Comparison of ENCODE assay signal across 13 mouse cellular contexts in the genomic region with DNA sequence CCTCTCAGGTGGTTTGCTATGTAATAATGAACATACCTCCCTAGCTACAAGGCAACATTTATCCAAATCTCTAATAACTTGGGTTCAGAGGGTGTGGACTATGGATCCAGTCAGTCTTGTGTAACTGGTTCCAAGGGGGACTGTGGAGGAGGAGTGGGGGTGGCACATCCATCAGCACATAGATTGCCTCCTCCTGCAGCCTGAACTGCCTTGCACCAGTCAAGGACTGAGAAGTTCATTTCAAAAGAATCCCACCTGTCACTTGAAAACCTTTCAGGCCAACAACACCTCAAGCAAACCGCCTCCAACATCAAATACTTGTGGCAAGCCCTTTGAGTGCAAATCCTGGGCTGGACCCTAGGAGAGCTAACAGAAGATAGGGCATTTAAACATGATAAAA.
"Had no signal": no experiment of that assay in that cellular context is flagged by ENCODE, and none has a peak within 500 bp of the region (broad histone marks: within the 10 kb centered on the region; RNA-seq: fewer than 3 reads in every experiment).

No protein-coding gene starts in this region.

- ATAC-seq: liver, embryonic 12.5 days had no signal

- H3K4me1 ChIP-seq: liver, embryonic 12.5 days; neural tube, embryonic 15.5 days had no signal

- H3K9me3 ChIP-seq: limb, embryonic 13.5 days; liver, embryonic 12.5 days; neural tube, embryonic 15.5 days had no signal

- DNase-seq: kidney, adult 18-20 months; kidney, postnatal 10 days; kidney, postnatal 4 days; left cerebral cortex, postnatal 4 days; lung, postnatal 10 days; midbrain, embryonic 14.5 days; right cerebral cortex, adult 18-20 months; right cerebral cortex, postnatal 25 days; thymus, postnatal 36 days had no signal

- H3K9ac ChIP-seq: limb, embryonic 13.5 days; liver, embryonic 12.5 days; neural tube, embryonic 15.5 days had no signal

- H3K27me3 ChIP-seq: limb, embryonic 13.5 days; liver, embryonic 12.5 days; neural tube, embryonic 15.5 days had no signal

- H3K36me3 ChIP-seq: limb, embryonic 13.5 days; liver, embryonic 12.5 days; neural tube, embryonic 15.5 days had no signal

- H3K4me3 ChIP-seq: limb, embryonic 13.5 days; liver, embryonic 12.5 days; myocyte; neural tube, embryonic 15.5 days had no signal

- H3K4me2 ChIP-seq: limb, embryonic 13.5 days; liver, embryonic 12.5 days; neural tube, embryonic 15.5 days had no signal

- H3K27ac ChIP-seq: limb, embryonic 13.5 days; liver, embryonic 12.5 days; neural tube, embryonic 15.5 days had no signal
